Mouse (Mus musculus): ENCODE data around the gene Olfr878. TPM values are rescaled to one million over a fixed set of nuclear protein-coding genes. Genes with fewer than 3 reads are reported as not detected.

Olfr878 gene
- total RNA-seq (2021), result not detected

- no peak for DNase-seq
- intact Hi-C loops (cut with DNase I), result no loop called here
Observed at GRCm38 (mm10) chr9:37917540-37917939, at the start of gene Olfr878. TSS of gene Olfr878 (plus strand) at chr9:37917840.

- DNase-seq, result peak in 1 of 2 experiments; percentile 1
- intact Hi-C loops (cut with DNase I), result no loop called here
Observed at GRCm38 (mm10) chr9:37870246-37870645, 47.4 kb upstream of the Olfr878 start.

DNA sequence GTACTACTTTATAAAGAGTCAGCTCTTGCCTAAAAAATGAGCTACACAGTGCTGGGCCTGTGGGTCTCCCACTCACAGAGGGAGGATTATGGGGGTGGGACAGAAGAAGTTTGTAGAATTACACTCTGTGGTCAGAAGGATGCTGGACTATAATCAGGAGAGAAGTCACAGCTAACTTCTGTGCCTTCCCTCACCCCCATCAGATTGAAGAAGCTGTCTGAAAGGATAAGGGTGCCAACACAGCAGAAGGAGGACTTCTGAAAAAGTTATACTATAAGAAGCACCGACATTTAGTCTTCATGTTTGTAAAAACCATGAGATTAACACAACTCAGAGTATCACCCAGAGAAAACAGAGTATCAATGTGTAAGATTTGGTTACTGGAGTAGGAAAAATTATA lies 46.5 kb upstream of the Olfr878 start:
- intact Hi-C loops (cut with DNase I), result no loop called here
- DNase-seq, result no peak

DNA sequence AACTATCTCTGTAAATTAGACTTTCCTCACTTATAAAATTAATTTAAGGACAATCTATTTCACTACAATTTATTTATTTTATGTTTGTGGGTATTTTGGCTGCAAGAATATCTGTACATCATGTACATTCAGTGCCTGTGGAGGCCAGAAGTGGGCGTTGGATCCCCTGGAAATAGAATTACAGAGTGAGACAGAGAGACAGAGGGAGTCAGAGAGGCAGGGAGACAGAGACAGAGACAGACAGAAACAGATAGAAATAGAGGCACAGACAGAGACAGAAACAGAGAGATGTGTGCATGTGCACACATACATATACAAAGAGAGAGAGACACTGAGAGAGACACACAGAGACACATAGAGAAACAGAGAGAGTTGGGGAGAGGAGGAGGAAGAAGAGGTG lies 46.1 kb upstream of the Olfr878 start:
- no peak for DNase-seq
- intact Hi-C loops (cut with DNase I), result no loop called here

- no peak for DNase-seq
- intact Hi-C loops (cut with DNase I), result no loop called here
Observed at GRCm38 (mm10) chr9:37890960-37891359, 26.7 kb upstream of the Olfr878 start.

DNA sequence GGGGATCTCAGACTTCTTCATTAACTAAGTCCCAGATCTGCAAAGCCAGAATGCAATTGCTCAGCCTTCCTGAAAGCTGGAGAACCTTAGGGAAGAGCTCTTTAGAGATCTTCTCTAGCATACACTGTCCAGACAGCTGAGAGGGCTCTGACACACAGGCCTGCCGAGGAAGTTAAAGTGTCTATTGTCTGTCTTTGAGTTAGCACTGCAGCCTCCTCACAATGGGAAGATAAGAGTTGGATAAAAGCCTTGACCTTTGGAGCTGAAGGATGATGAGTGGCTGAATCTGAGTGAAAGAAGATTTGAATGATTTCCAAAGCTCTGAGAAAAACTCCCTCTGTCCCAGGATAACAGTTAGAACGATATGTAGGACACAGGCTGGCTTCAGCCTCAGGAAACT lies 21.0 kb upstream of the Olfr878 start, which contains the start of gene Olfr145:
TSS of gene Olfr145 (plus strand) at position 64 of the 400 bp plus-strand sequence.
- DNase-seq, result no peak
- intact Hi-C loops (cut with DNase I), result no loop called here

GRCm38 (mm10) chr9:37905555-37905954 lies 12.1 kb upstream of the Olfr878 start:
- intact Hi-C loops (cut with DNase I), result no loop called here
- DNase-seq, result no peak

DNA sequence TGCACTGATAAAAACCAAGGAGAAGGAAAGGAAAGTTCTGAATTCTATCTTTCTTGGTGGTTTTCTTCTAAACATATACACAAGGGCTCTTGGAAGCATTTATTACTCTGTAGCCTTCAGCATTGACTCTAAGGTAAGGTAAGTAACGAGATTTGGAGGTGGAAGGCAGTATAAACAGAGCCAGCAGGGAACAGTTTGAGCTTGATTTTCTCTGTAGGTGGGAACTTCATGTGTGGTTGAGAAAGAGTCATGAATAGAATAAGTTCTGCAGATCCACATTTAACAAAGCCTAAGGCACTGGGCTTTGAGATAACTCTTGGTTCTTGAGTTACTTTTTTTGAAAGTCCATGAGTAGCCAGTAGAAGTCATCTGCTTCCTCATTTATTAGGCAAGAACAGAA lies 378 bp downstream of the Olfr878 start:
- intact Hi-C loops (cut with DNase I), result no loop called here
- no peak for DNase-seq

- no peak for DNase-seq
- intact Hi-C loops (cut with DNase I), result no loop called here
Observed at GRCm38 (mm10) chr9:37924194-37924593, 6.6 kb downstream of the Olfr878 start.

DNA sequence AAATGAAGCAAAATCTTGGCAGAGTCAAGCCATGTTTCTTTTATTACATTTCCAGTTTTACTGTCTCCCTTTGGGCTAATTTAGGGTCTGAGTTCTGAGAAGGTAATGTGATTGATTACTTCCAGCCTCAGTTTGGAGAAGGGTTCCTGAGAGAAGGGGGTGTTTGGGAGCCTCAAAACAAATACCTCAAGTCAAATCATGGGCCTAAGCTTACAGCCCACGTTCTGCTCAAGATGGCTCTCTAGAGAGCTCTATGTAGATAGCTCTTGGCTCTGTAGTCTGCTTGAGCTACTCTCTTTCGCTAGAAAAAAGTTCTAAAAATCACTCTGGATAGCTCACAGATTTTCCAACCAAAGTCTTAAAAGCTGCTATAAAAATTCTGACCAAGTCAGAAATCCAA lies 7.8 kb downstream of the Olfr878 start:
- DNase-seq, result no peak
- intact Hi-C loops (cut with DNase I), result no loop called here

- intact Hi-C loops (cut with DNase I), result no loop called here
- no peak for DNase-seq
Observed at GRCm38 (mm10) chr9:37926019-37927013, 8.7 kb downstream of the Olfr878 start.

DNA sequence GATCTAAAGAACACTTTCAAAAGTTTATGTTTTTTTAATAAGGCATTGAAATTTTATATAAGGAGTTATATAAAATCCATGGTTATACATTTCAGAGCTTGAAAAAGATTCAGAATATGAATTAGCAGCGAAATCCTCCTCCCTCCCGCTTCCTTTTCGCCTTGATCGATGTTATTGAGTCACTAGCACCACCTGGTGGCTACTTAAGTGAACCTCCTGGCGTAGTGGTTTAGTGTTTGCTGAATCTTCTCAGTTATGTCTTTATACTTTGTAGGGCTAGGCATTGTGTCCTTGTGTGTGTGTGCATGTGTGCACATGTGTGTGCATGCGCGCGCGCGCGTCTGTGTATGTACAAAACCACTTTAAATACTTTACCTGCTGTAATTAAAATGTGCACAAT lies 14.9 kb downstream of the Olfr878 start:
- DNase-seq, result peak; percentile 62 to 72
- intact Hi-C loops (cut with DNase I), result loop anchor here (1.0 to 2.0 kb wide), 2 partner anchors 242 to 502 kb away; no protein-coding TSS in a partner anchor

GRCm38 (mm10) chr9:37934146-37934545 lies 16.5 kb downstream of the Olfr878 start:
- intact Hi-C loops (cut with DNase I), result no loop called here
- no peak for DNase-seq

GRCm38 (mm10) chr9:37941167-37941566 lies 23.5 kb downstream of the Olfr878 start:
- intact Hi-C loops (cut with DNase I), result no loop called here
- no peak for DNase-seq

Other genes starting within 250 kb of the Olfr878 start
- gene Panx3, start 248.6 kb upstream of the Olfr878 start, total RNA-seq (2021), result not detected
- gene Olfr160, start 201.6 kb upstream of the Olfr878 start, total RNA-seq (2021), result not detected
- gene Olfr874, start 172.7 kb upstream of the Olfr878 start, total RNA-seq (2021), result not detected
- gene Olfr875, start 146.0 kb upstream of the Olfr878 start, total RNA-seq (2021), result not detected
- gene Olfr876, start 114.8 kb upstream of the Olfr878 start, total RNA-seq (2021), result not detected
- gene Olfr877, start 63.6 kb upstream of the Olfr878 start, total RNA-seq (2021), result not detected
- gene Olfr145, start 21.1 kb upstream of the Olfr878 start, total RNA-seq (2021), result not detected
- not detected for gene Olfr881, start 74.0 kb downstream of the Olfr878 start, total RNA-seq (2021)
- gene Olfr883, start 108.0 kb downstream of the Olfr878 start, total RNA-seq (2021), result not detected
- gene Olfr884, start 128.7 kb downstream of the Olfr878 start, total RNA-seq (2021), result not detected
- not detected for gene Olfr885, start 143.5 kb downstream of the Olfr878 start, total RNA-seq (2021)
- not detected for gene Olfr887, start 166.2 kb downstream of the Olfr878 start, total RNA-seq (2021)
- gene Olfr888, start 190.3 kb downstream of the Olfr878 start, total RNA-seq (2021), result not detected
- gene Olfr889, start 197.4 kb downstream of the Olfr878 start, total RNA-seq (2021), result not detected
- not detected for gene Olfr890, start 224.7 kb downstream of the Olfr878 start, total RNA-seq (2021)